Mouse (Mus musculus): ENCODE measurements at regions not wholly inside any gene's neighbourhood (a gene's known extent, or its start where the extent isn't known, plus 50 kb on each side); places are given as distances from the start of the nearest gene placed in this dataset.

DNA sequence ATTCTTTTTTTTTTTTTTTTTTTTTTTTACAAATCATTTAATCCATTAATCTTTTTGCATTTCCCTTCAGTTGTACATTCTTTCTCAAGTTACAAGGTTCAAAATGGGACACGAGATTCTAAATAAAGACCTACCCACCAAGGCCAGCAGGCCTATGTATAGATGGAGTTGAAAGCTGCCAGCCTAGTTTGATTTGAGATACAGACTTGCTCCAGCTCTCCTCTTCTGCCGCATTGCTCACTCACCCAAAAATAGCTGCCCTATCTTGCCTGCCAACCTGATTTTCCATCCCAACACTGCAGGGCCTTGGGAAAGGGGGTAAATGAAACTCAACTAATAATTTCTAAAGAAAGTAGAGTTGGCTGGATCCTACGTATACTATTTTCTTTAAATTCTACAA lies 572.7 kb downstream of the Nfib start:
- TF ChIP-seq GATA1 (IDR thresholded peaks at IDR 0.05; ENCODE audit: borderline replicate concordance, low read length) (no peak), FLI1 (IDR thresholded peaks at IDR 0.05; ENCODE audit: low read length) (no peak)
